Mouse (Mus musculus) liver, embryonic 12.5 days (tissue): Measurements from ENCODE around the gene Zdhhc22. TPM values are rescaled to one million over a fixed set of nuclear protein-coding genes. Genes with fewer than 3 reads are reported as not detected.

ENCODE experiments used
- ATAC-seq: fragments of 200-750 bp; cut with Nextera tagmentation; 2 replicates; pipeline ENCODE4 v1.8.0; 2017; ENCODE audit warnings: moderate number of reproducible peaks, mild to moderate bottlenecking, moderate library complexity
- H3K27ac ChIP-seq: fragments of 300-500 bp; sonication (generic); 2 replicates; pipeline ENCODE4 v1.5.1; 2016; ENCODE audit warnings: mild to moderate bottlenecking
- H3K27me3 ChIP-seq: fragments of 300-500 bp; sonication (generic); replicated peaks from 2 replicates; pipeline ENCODE4 v1.6.1; 2016; ENCODE audit warnings: mild to moderate bottlenecking, moderate library complexity
- H3K36me3 ChIP-seq: fragments of 300-500 bp; sonication (generic); 2 replicates; pipeline ENCODE4 v1.6.1; 2016; ENCODE audit warnings: mild to moderate bottlenecking, moderate library complexity
- H3K4me1 ChIP-seq: fragments of 300-500 bp; sonication (generic); 2 replicates; pipeline ENCODE4 v1.6.1; 2016
- H3K4me2 ChIP-seq: fragments of 300-500 bp; sonication (generic); 2 replicates; pipeline ENCODE4 v1.6.1; 2016; ENCODE audit warnings: mild to moderate bottlenecking, moderate library complexity
- H3K4me3 ChIP-seq: fragments of 300-500 bp; sonication (generic); 2 replicates; pipeline ENCODE4 v1.5.1; 2016; ENCODE audit warnings: mild to moderate bottlenecking, moderate library complexity
- H3K9ac ChIP-seq: fragments of 300-500 bp; sonication (generic); 2 replicates; pipeline ENCODE4 v1.6.1; 2016; ENCODE audit warnings: mild to moderate bottlenecking, moderate library complexity
- H3K9me3 ChIP-seq: fragments of 300-500 bp; sonication (generic); replicated peaks from 2 replicates; pipeline ENCODE4 v1.6.1; 2016; ENCODE audit warnings: mild to moderate bottlenecking, moderate library complexity
- WGBS: fragments of 180-500 bp; shearing (Covaris S2); methylation state at CpG from one replicate; pipeline ENCODE4 v1.1.7; 2016; ENCODE audit not compliant: insufficient replicate concordance; 5-methylcytosine and 5-hydroxymethylcytosine counted together
- polyA plus RNA-seq: library from polyadenylated mRNA; unstranded; fragments of >200 nt; fragmentation: Nextera tagmentation; extraction: Ambion mirVana; gene quantifications from 2 replicates; pipeline ENCODE4 v1.2.1, GENCODE M21; 2016

Zdhhc22 gene
- polyA plus RNA-seq, 1 experiment from 2014 or later: not detected

- Histone ChIP-seq H3K4me1 (peaks cover 35% of the 10 kb centered on the region), H3K27ac (no peak overlapping the region), H3K36me3 (no peaks in the 10 kb centered on the region), H3K9ac (no peak overlapping the region), H3K9me3 (no peaks in the 10 kb centered on the region), H3K4me2 (no peak overlapping the region), H3K4me3 (no peak overlapping the region), H3K27me3 (peaks cover 32% of the 10 kb centered on the region)
- no peak for ATAC-seq
- 61% methylated on average over 8 of the region's 8 CpGs for WGBS
These were observed 16.5 kb downstream of the Zdhhc22 start for GRCm38 (mm10) chr12:86973706-86974105.

GRCm38 (mm10) chr12:86973216-86973615, 17.0 kb downstream of the Zdhhc22 start:
- no peak overlapping the region for H3K9ac ChIP-seq
- no peaks in the 10 kb centered on the region for H3K9me3 ChIP-seq
- peaks cover 27% of the 10 kb centered on the region for H3K27me3 ChIP-seq
- no peak overlapping the region for H3K27ac ChIP-seq
- no peaks in the 10 kb centered on the region for H3K36me3 ChIP-seq
- peaks cover 39% of the 10 kb centered on the region for H3K4me1 ChIP-seq
- no peak overlapping the region for H3K4me2 ChIP-seq
- WGBS: 59% methylated on average over 7 of the region's 7 CpGs
- no peak for ATAC-seq
- no peak overlapping the region for H3K4me3 ChIP-seq

GRCm38 (mm10) chr12:86971089-86971488, 19.1 kb downstream of the Zdhhc22 start:
- H3K4me3 ChIP-seq: no peak overlapping the region
- no peak for ATAC-seq
- H3K27ac ChIP-seq: no peak overlapping the region
- H3K4me1 ChIP-seq: peaks cover 48% of the 10 kb centered on the region
- peaks cover 10% of the 10 kb centered on the region for H3K27me3 ChIP-seq
- H3K9me3 ChIP-seq: no peaks in the 10 kb centered on the region
- H3K4me2 ChIP-seq: no peak overlapping the region
- H3K36me3 ChIP-seq: 0 out of 2 replicates have a peak, but pooled peaks cover 3% of the 10 kb centered on the region
- 64% methylated on average over 7 of the region's 7 CpGs for WGBS
- H3K9ac ChIP-seq: no peak overlapping the region

GRCm38 (mm10) chr12:86969220-86969601, 21.0 kb downstream of the Zdhhc22 start:
- Histone ChIP-seq H3K27ac (peak overlapping the region; percentile 74), H3K9ac (peak overlapping the region; percentile 44), H3K27me3 (no peaks in the 10 kb centered on the region), H3K4me1 (peaks cover 34% of the 10 kb centered on the region), H3K36me3 (peaks cover 11% of the 10 kb centered on the region), H3K4me3 (peak overlapping the region; percentile 4; the same call in 1 of the 2 replicates), H3K4me2 (peak overlapping the region; percentile 55), H3K9me3 (no peaks in the 10 kb centered on the region)
- WGBS: 59% methylated on average over 3 of the region's 3 CpGs
- peak; percentile 58 for ATAC-seq

GRCm38 (mm10) chr12:86968468-86969219, 21.6 kb downstream of the Zdhhc22 start:
- H3K27me3 ChIP-seq: no peaks in the 10 kb centered on the region
- ATAC-seq: peak; percentile 84
- WGBS: 26% methylated on average over 13 of the region's 13 CpGs
- peak overlapping the region; percentile 4; the same call in 1 of the 2 replicates for H3K4me3 ChIP-seq
- H3K36me3 ChIP-seq: peaks cover 15% of the 10 kb centered on the region
- peaks cover 33% of the 10 kb centered on the region for H3K4me1 ChIP-seq
- H3K9ac ChIP-seq: peak overlapping the region; percentile 44
- no peaks in the 10 kb centered on the region for H3K9me3 ChIP-seq
- peak overlapping the region; percentile 74 for H3K27ac ChIP-seq
- peak overlapping the region; percentile 55 for H3K4me2 ChIP-seq

GRCm38 (mm10) chr12:86965237-86965799, 24.9 kb downstream of the Zdhhc22 start:
- 83% methylated on average over 4 of the region's 4 CpGs for WGBS
- Histone ChIP-seq H3K4me2 (no peak overlapping the region), H3K27ac (no peak overlapping the region), H3K9me3 (no peaks in the 10 kb centered on the region), H3K4me3 (no peak overlapping the region), H3K9ac (no peak overlapping the region), H3K27me3 (no peaks in the 10 kb centered on the region), H3K4me1 (peaks cover 28% of the 10 kb centered on the region), H3K36me3 (peaks cover 48% of the 10 kb centered on the region)
- no peak for ATAC-seq

GRCm38 (mm10) chr12:86964278-86965057, 25.8 kb downstream of the Zdhhc22 start:
- Histone ChIP-seq H3K9me3 (no peaks in the 10 kb centered on the region), H3K36me3 (peaks cover 57% of the 10 kb centered on the region), H3K4me3 (no peak overlapping the region), H3K27me3 (no peaks in the 10 kb centered on the region), H3K4me2 (no peak overlapping the region), H3K27ac (no peak overlapping the region), H3K9ac (no peak overlapping the region), H3K4me1 (peaks cover 21% of the 10 kb centered on the region)
- WGBS: 85% methylated on average over 16 of the region's 16 CpGs
- ATAC-seq: no peak

- no peak overlapping the region for H3K4me2 ChIP-seq
- 87% methylated on average over 11 of the region's 11 CpGs for WGBS
- H3K4me1 ChIP-seq: no peaks in the 10 kb centered on the region
- peaks cover 81% of the 10 kb centered on the region for H3K36me3 ChIP-seq
- ATAC-seq: no peak
- H3K9ac ChIP-seq: no peak overlapping the region
- no peak overlapping the region for H3K4me3 ChIP-seq
- no peak overlapping the region for H3K27ac ChIP-seq
- H3K9me3 ChIP-seq: no peaks in the 10 kb centered on the region
- H3K27me3 ChIP-seq: no peaks in the 10 kb centered on the region
These were observed 28.5 kb downstream of the Zdhhc22 start for GRCm38 (mm10) chr12:86961589-86962344.

- H3K4me3 ChIP-seq: no peak overlapping the region
- ATAC-seq: no peak
- no peak overlapping the region for H3K27ac ChIP-seq
- H3K9ac ChIP-seq: no peak overlapping the region
- H3K36me3 ChIP-seq: peaks cover 86% of the 10 kb centered on the region
- no peaks in the 10 kb centered on the region for H3K9me3 ChIP-seq
- 91% methylated on average over 3 of the region's 3 CpGs for WGBS
- no peak overlapping the region for H3K4me2 ChIP-seq
- H3K4me1 ChIP-seq: no peaks in the 10 kb centered on the region
- H3K27me3 ChIP-seq: no peaks in the 10 kb centered on the region
These were observed 29.4 kb downstream of the Zdhhc22 start for GRCm38 (mm10) chr12:86960791-86961335.

- no peaks in the 10 kb centered on the region for H3K4me1 ChIP-seq
- no peak overlapping the region for H3K4me2 ChIP-seq
- 88% methylated on average over 15 of the region's 15 CpGs for WGBS
- no peak overlapping the region for H3K4me3 ChIP-seq
- ATAC-seq: no peak
- no peaks in the 10 kb centered on the region for H3K27me3 ChIP-seq
- no peak overlapping the region for H3K9ac ChIP-seq
- no peak overlapping the region for H3K27ac ChIP-seq
- H3K9me3 ChIP-seq: no peaks in the 10 kb centered on the region
- peaks cover 94% of the 10 kb centered on the region for H3K36me3 ChIP-seq
These were observed 30.1 kb downstream of the Zdhhc22 start for GRCm38 (mm10) chr12:86960138-86960537.

- Histone ChIP-seq H3K27ac (no peak overlapping the region), H3K4me1 (no peaks in the 10 kb centered on the region), H3K36me3 (peaks cover 94% of the 10 kb centered on the region), H3K9me3 (no peaks in the 10 kb centered on the region), H3K27me3 (no peaks in the 10 kb centered on the region), H3K9ac (no peak overlapping the region), H3K4me2 (no peak overlapping the region), H3K4me3 (no peak overlapping the region)
- no peak for ATAC-seq
- WGBS: 92% methylated on average over 5 of the region's 5 CpGs
These were observed 30.6 kb downstream of the Zdhhc22 start for GRCm38 (mm10) chr12:86959661-86960060.
